Mouse (Mus musculus): ENCODE results near the gene Mbd5. TPM values are rescaled to one million over a fixed set of nuclear protein-coding genes. Genes with fewer than 3 reads are reported as not detected.

Gene Mbd5
- polyA plus RNA-seq, 1 experiment from 2014 or later: 18.1 TPM

- ATAC-seq (replicated peaks; ENCODE audit: insufficient number of reproducible peaks, insufficient read depth, low FRiP score, low read depth): peak; percentile 94
- H3K4me2 ChIP-seq: no peak overlapping the region
- no peak overlapping the region for H3K4me3 ChIP-seq
- H3K9ac ChIP-seq: no peak overlapping the region
- H3K9me3 ChIP-seq (replicated peaks): no peaks in the 10 kb centered on the region
- peak overlapping the region; percentile 75 for H3K27ac ChIP-seq
- H3K4me1 ChIP-seq (replicated peaks): peaks cover 14% of the 10 kb centered on the region
- no peaks in the 10 kb centered on the region for H3K27me3 ChIP-seq
- H3K36me3 ChIP-seq: no peaks in the 10 kb centered on the region
- WGBS: 20% methylated on average over 5 of the region's 5 CpGs
These were observed 400.5 kb downstream of the Mbd5 start for GRCm38 (mm10) chr2:49349813-49350212.

- WGBS: 51% methylated on average over 4 of the region's 4 CpGs
- peaks cover 14% of the 10 kb centered on the region for H3K4me1 ChIP-seq (replicated peaks)
- no peak overlapping the region for H3K9ac ChIP-seq
- no peaks in the 10 kb centered on the region for H3K36me3 ChIP-seq
- no peaks in the 10 kb centered on the region for H3K9me3 ChIP-seq (replicated peaks)
- no peaks in the 10 kb centered on the region for H3K27me3 ChIP-seq
- H3K4me3 ChIP-seq: no peak overlapping the region
- no peak overlapping the region for H3K4me2 ChIP-seq
- H3K27ac ChIP-seq: peak overlapping the region; percentile 59
- ATAC-seq (replicated peaks; ENCODE audit: insufficient number of reproducible peaks, insufficient read depth, low FRiP score, low read depth): no peak
These were observed 401.5 kb downstream of the Mbd5 start for GRCm38 (mm10) chr2:49350852-49351251.

GRCm38 (mm10) chr2:49354066-49354465 lies 404.8 kb downstream of the Mbd5 start:
- H3K27ac ChIP-seq: no peak overlapping the region
- H3K4me2 ChIP-seq: no peak overlapping the region
- H3K9me3 ChIP-seq (replicated peaks): no peaks in the 10 kb centered on the region
- no peaks in the 10 kb centered on the region for H3K27me3 ChIP-seq
- H3K4me3 ChIP-seq: no peak overlapping the region
- no peak overlapping the region for H3K9ac ChIP-seq
- H3K36me3 ChIP-seq: no peaks in the 10 kb centered on the region
- 63% methylated on average over 1 of the region's 1 CpGs for WGBS
- H3K4me1 ChIP-seq (replicated peaks): peaks cover 13% of the 10 kb centered on the region
- no peak for ATAC-seq (replicated peaks; ENCODE audit: insufficient number of reproducible peaks, insufficient read depth, low FRiP score, low read depth)

GRCm38 (mm10) chr2:49355867-49356266 lies 406.6 kb downstream of the Mbd5 start:
- H3K4me1 ChIP-seq (replicated peaks): 0 out of 2 replicates have a peak, but pooled peaks cover 1% of the 10 kb centered on the region
- H3K4me3 ChIP-seq: no peak overlapping the region
- H3K4me2 ChIP-seq: no peak overlapping the region
- no peaks in the 10 kb centered on the region for H3K27me3 ChIP-seq
- no peak overlapping the region for H3K9ac ChIP-seq
- WGBS: 78% methylated on average over 8 of the region's 8 CpGs
- no peaks in the 10 kb centered on the region for H3K36me3 ChIP-seq
- no peaks in the 10 kb centered on the region for H3K9me3 ChIP-seq (replicated peaks)
- no peak overlapping the region for H3K27ac ChIP-seq
- ATAC-seq (replicated peaks; ENCODE audit: insufficient number of reproducible peaks, insufficient read depth, low FRiP score, low read depth): no peak

GRCm38 (mm10) chr2:49358128-49358814 lies 409.0 kb downstream of the Mbd5 start:
- Histone ChIP-seq H3K36me3 (no peaks in the 10 kb centered on the region), H3K27ac (no peak overlapping the region), H3K9me3 (replicated peaks) (no peaks in the 10 kb centered on the region), H3K4me3 (no peak overlapping the region), H3K27me3 (no peaks in the 10 kb centered on the region), H3K9ac (no peak overlapping the region), H3K4me2 (no peak overlapping the region), H3K4me1 (replicated peaks) (no peaks in the 10 kb centered on the region)
- no peak for ATAC-seq (replicated peaks; ENCODE audit: insufficient number of reproducible peaks, insufficient read depth, low FRiP score, low read depth)
- 76% methylated on average over 7 of the region's 7 CpGs for WGBS

GRCm38 (mm10) chr2:49358839-49359520 lies 409.7 kb downstream of the Mbd5 start:
- Histone ChIP-seq H3K27me3 (no peaks in the 10 kb centered on the region), H3K27ac (no peak overlapping the region), H3K4me2 (no peak overlapping the region), H3K4me3 (no peak overlapping the region), H3K9ac (no peak overlapping the region), H3K36me3 (no peaks in the 10 kb centered on the region), H3K9me3 (replicated peaks) (no peaks in the 10 kb centered on the region), H3K4me1 (replicated peaks) (no peaks in the 10 kb centered on the region)
- ATAC-seq (replicated peaks; ENCODE audit: insufficient number of reproducible peaks, insufficient read depth, low FRiP score, low read depth): no peak
- 62% methylated on average over 4 of the region's 4 CpGs for WGBS

GRCm38 (mm10) chr2:49359706-49360105 lies 410.4 kb downstream of the Mbd5 start:
- Histone ChIP-seq H3K4me3 (no peak overlapping the region), H3K9me3 (replicated peaks) (no peaks in the 10 kb centered on the region), H3K9ac (no peak overlapping the region), H3K4me1 (replicated peaks) (no peaks in the 10 kb centered on the region), H3K27ac (no peak overlapping the region), H3K4me2 (no peak overlapping the region), H3K27me3 (no peaks in the 10 kb centered on the region), H3K36me3 (no peaks in the 10 kb centered on the region)
- ATAC-seq (replicated peaks; ENCODE audit: insufficient number of reproducible peaks, insufficient read depth, low FRiP score, low read depth): no peak
- 48% methylated on average over 4 of the region's 4 CpGs for WGBS

GRCm38 (mm10) chr2:49364546-49364945 lies 415.2 kb downstream of the Mbd5 start:
- H3K27me3 ChIP-seq: no peaks in the 10 kb centered on the region
- no peak overlapping the region for H3K27ac ChIP-seq
- 48% methylated on average over 5 of the region's 5 CpGs for WGBS
- no peak overlapping the region for H3K9ac ChIP-seq
- peaks cover 10% of the 10 kb centered on the region for H3K4me1 ChIP-seq (replicated peaks)
- H3K36me3 ChIP-seq: no peaks in the 10 kb centered on the region
- H3K4me2 ChIP-seq: no peak overlapping the region
- no peak overlapping the region for H3K4me3 ChIP-seq
- H3K9me3 ChIP-seq (replicated peaks): no peaks in the 10 kb centered on the region
- no peak for ATAC-seq (replicated peaks; ENCODE audit: insufficient number of reproducible peaks, insufficient read depth, low FRiP score, low read depth)

GRCm38 (mm10) chr2:49366878-49367545 lies 417.7 kb downstream of the Mbd5 start:
- no peaks in the 10 kb centered on the region for H3K27me3 ChIP-seq
- ATAC-seq (replicated peaks; ENCODE audit: insufficient number of reproducible peaks, insufficient read depth, low FRiP score, low read depth): no peak
- WGBS: 80% methylated on average over 14 of the region's 14 CpGs
- no peaks in the 10 kb centered on the region for H3K36me3 ChIP-seq
- peak overlapping the region; percentile 44 for H3K4me2 ChIP-seq
- H3K4me1 ChIP-seq (replicated peaks): peaks cover 10% of the 10 kb centered on the region
- H3K9me3 ChIP-seq (replicated peaks): no peaks in the 10 kb centered on the region
- no peak overlapping the region for H3K9ac ChIP-seq
- no peak overlapping the region for H3K27ac ChIP-seq
- no peak overlapping the region for H3K4me3 ChIP-seq

GRCm38 (mm10) chr2:49367546-49367917 lies 418.2 kb downstream of the Mbd5 start:
- Histone ChIP-seq H3K4me2 (peak overlapping the region; percentile 44), H3K27me3 (no peaks in the 10 kb centered on the region), H3K36me3 (no peaks in the 10 kb centered on the region), H3K4me3 (no peak overlapping the region), H3K4me1 (replicated peaks) (peaks cover 14% of the 10 kb centered on the region), H3K9me3 (replicated peaks) (no peaks in the 10 kb centered on the region), H3K27ac (no peak overlapping the region), H3K9ac (no peak overlapping the region)
- 25% methylated on average over 17 of the region's 17 CpGs for WGBS
- ATAC-seq (replicated peaks; ENCODE audit: insufficient number of reproducible peaks, insufficient read depth, low FRiP score, low read depth): 0 out of 2 replicates have a peak, but pooled peaks have one; percentile 39

GRCm38 (mm10) chr2:49371632-49372031 lies 422.3 kb downstream of the Mbd5 start:
- H3K27me3 ChIP-seq: no peaks in the 10 kb centered on the region
- H3K4me1 ChIP-seq (replicated peaks): peaks cover 15% of the 10 kb centered on the region
- no peaks in the 10 kb centered on the region for H3K36me3 ChIP-seq
- no peak overlapping the region for H3K27ac ChIP-seq
- no peaks in the 10 kb centered on the region for H3K9me3 ChIP-seq (replicated peaks)
- ATAC-seq (replicated peaks; ENCODE audit: insufficient number of reproducible peaks, insufficient read depth, low FRiP score, low read depth): no peak
- no peak overlapping the region for H3K4me3 ChIP-seq
- H3K9ac ChIP-seq: no peak overlapping the region
- H3K4me2 ChIP-seq: no peak overlapping the region
- 86% methylated on average over 5 of the region's 5 CpGs for WGBS

Data from heart, embryonic 15.5 days (tissue).